10 mouse cellular contexts compared by ENCODE assay signal in the genomic region with DNA sequence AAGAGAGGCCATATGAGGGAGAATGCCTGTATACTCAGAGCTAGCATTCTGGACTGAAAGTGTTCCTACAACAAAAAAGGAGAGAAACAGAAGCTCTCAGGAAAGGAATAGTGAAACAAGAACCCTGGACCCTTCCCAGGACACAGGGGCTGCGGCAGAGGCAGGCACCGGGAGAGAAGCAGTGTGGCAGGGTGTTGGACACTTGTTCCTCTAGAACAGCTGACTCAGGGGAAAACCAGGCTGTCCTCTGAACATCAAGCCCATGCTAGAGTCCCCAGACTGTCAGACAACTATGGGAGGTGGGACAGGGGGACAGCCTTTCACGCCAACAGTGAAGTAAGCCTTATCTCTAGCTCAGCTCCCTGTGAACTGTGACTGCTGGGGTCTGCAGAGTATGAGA. TPM values are rescaled to one million over a fixed set of nuclear protein-coding genes. Genes with fewer than 3 reads are reported as not detected.
DNase-seq lines count a peak whose midpoint lies in the region; ATAC-seq and TF ChIP-seq lines count a peak whose summit lies in the region.
"Had no signal": no experiment of that assay in that cellular context is flagged by ENCODE, and none has a peak within 500 bp of the region (broad histone marks: within the 10 kb centered on the region; RNA-seq: fewer than 3 reads in every experiment).

No protein-coding gene starts in this region.

- intact Hi-C loops in left cerebral cortex, adult 2 months (cut with DNase I): no loop called here

- no peak for TF ChIP-seq CTCF in left cerebral cortex, adult 2 months (IDR thresholded peaks at IDR 0.05)

- H3K4me3 ChIP-seq in left cerebral cortex, adult 2 months: no peak overlapping the region
- no peak overlapping the region for H3K4me3 ChIP-seq in intestine, embryonic 15.5 days (replicated peaks)

- 84% methylated on average over 3 of the region's 3 CpGs for WGBS in intestine, embryonic 15.5 days

- peaks cover 6% of the 10 kb centered on the region; the same call in 1 of the 2 replicates for H3K36me3 ChIP-seq in intestine, embryonic 15.5 days

- H3K9me3 ChIP-seq in intestine, embryonic 15.5 days: no peaks in the 10 kb centered on the region

- peaks cover 14% of the 10 kb centered on the region for H3K27me3 ChIP-seq in intestine, embryonic 15.5 days (replicated peaks)

- H3K4me1 ChIP-seq in intestine, embryonic 15.5 days (replicated peaks): peaks cover 68% of the 10 kb centered on the region

- H3K4me2 ChIP-seq in intestine, embryonic 15.5 days (replicated peaks): peak overlapping the region; percentile 90; the same call in 1 of the 2 replicates

- no peak for ATAC-seq in intestine, embryonic 15.5 days

- peak overlapping the region; percentile 15; the same call in 1 of the 2 replicates for H3K27ac ChIP-seq in left cerebral cortex, adult 2 months
- peak overlapping the region; percentile 33 for H3K27ac ChIP-seq in intestine, embryonic 15.5 days

- DNase-seq in cerebellum, adult 9-10 months: peak; percentile 52
- DNase-seq in cerebellum, postnatal 36 days: no peak
- DNase-seq in left cerebral cortex, adult 2 months (ENCODE audit: extremely low spot score in 1 of 2, low spot score in 2 of 2): no peak
- no peak for DNase-seq in left cerebral cortex, adult 9 months (ENCODE audit: low spot score in 2 of 2)
- peak; percentile 9 for DNase-seq in naive thymus-derived CD4-positive, alpha-beta T cell, adult 2 months (ENCODE audit: low read depth)
- DNase-seq in thymus, postnatal 36 days: no peak
- no peak for DNase-seq in adrenal gland, postnatal 10 days
- DNase-seq: gastrocnemius, postnatal 36 days; kidney, adult 11 months had no signal

- H3K9ac ChIP-seq in intestine, embryonic 15.5 days: no peak overlapping the region

RNA-seq across cellular contexts. Expression of gene Ntn3, which starts 1.3 kb away (rescaled TPM):
- 10 to 100 TPM; 10.5 to 11.5 TPM for total RNA-seq in left cerebral cortex, adult 2 months (2021)
- 5.9 and 6.2 TPM in 2 replicates for polyA plus RNA-seq in intestine, embryonic 15.5 days (2015; fragmentation: Nextera tagmentation; extraction: Ambion mirVana)
- total RNA-seq in adrenal gland, postnatal 10 days (2021): 1 to 10 TPM; 3.1 to 4.2 TPM

RNA-seq across cellular contexts. Expression of gene Tbc1d24, which starts 5.2 kb away (rescaled TPM):
- total RNA-seq in left cerebral cortex, adult 2 months (2021): 10 to 100 TPM; 63.3 to 69.7 TPM
- 4.7 and 5.9 TPM in 2 replicates for polyA plus RNA-seq in intestine, embryonic 15.5 days (2015; fragmentation: Nextera tagmentation; extraction: Ambion mirVana)
- total RNA-seq in adrenal gland, postnatal 10 days (2021): 10 to 100 TPM; 12.0 to 16.4 TPM

RNA-seq across cellular contexts. Expression of gene Tedc2, which starts 10.1 kb away (rescaled TPM):
- total RNA-seq in left cerebral cortex, adult 2 months (2021): 10 to 100 TPM; 10.8 to 11.0 TPM
- 9.9 and 10.1 TPM in 2 replicates for polyA plus RNA-seq in intestine, embryonic 15.5 days (2015; fragmentation: Nextera tagmentation; extraction: Ambion mirVana)
- total RNA-seq in adrenal gland, postnatal 10 days (2021): 1 to 10 TPM; 7.2 to 9.8 TPM

RNA-seq across cellular contexts. Expression of gene Ccnf, which starts 40.7 kb away (rescaled TPM):
- 1 to 10 TPM; 7.9 to 8.8 TPM for total RNA-seq in left cerebral cortex, adult 2 months (2021)
- 50.1 and 51.9 TPM in 2 replicates for polyA plus RNA-seq in intestine, embryonic 15.5 days (2015; fragmentation: Nextera tagmentation; extraction: Ambion mirVana)
- total RNA-seq in adrenal gland, postnatal 10 days (2021): 10 to 100 TPM in 1 of 2 experiments, 1 to 10 TPM in 1; 10.0 to 15.9 TPM

RNA-seq across cellular contexts. Expression of gene Atp6v0c, which starts 41.1 kb away (rescaled TPM):
- total RNA-seq in left cerebral cortex, adult 2 months (2021): 1,000 to 10,000 TPM; 1,211 to 1,240 TPM
- polyA plus RNA-seq in intestine, embryonic 15.5 days (2015; fragmentation: Nextera tagmentation; extraction: Ambion mirVana): 572 and 634 TPM in 2 replicates
- 100 to 1,000 TPM; 286 to 329 TPM for total RNA-seq in adrenal gland, postnatal 10 days (2021)

Comparison
In these comparisons a context has a peak if more than half of its experiments do, and no peak if none do; other contexts are left out.
1. DNase-seq: peak in cerebellum, adult 9-10 months (single experiment) and naive thymus-derived CD4-positive, alpha-beta T cell, adult 2 months (single experiment); none in cerebellum, postnatal 36 days (0 of 2), left cerebral cortex, adult 2 months (0 of 2), left cerebral cortex, adult 9 months (0 of 2), thymus, postnatal 36 days (0 of 2) and adrenal gland, postnatal 10 days (single experiment).